Mouse (Mus musculus) B cell, adult (primary cell): ENCODE results near the gene Obox3. TPM values are rescaled to one million over a fixed set of nuclear protein-coding genes. Genes with fewer than 3 reads are reported as not detected.

Experiments used
- total RNA-seq: library from RNA; stranded (reverse); gene quantifications from 4 replicates; pipeline ENCODE4 v1.2.4, GENCODE M21; 2023; ENCODE audit not compliant: inconsistent age

Obox3 gene
- total RNA-seq, result not detected in 4 replicates

DNA sequence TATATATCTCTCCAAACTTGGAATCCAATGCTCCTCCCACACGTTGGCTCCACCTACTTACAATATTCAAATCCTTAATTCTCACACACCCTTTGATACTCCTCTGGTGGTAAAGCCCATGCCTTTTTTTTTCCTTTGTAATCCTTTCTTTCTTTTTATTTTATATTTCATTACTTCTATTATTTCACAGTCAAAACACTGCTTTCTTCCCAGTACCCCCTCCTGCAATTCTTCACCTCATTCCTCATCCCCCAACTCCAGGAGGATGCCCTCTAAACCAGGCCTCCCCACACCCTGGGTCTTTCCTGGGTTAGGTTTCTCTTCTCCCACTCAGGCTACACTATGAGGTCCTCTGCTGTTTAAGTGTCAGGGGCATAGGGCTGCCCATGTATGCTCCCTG lies at the start of gene Obox3:
TSS of gene Obox3 (minus strand) at position 101 of the 400 bp plus-strand sequence.

Other genes with a start within 250 kb of the Obox3 start
- not detected in 4 replicates for gene Obox5, start 110.2 kb upstream of the Obox3 start, total RNA-seq
- gene Obox6, start 199.8 kb upstream of the Obox3 start, total RNA-seq, result not detected in 4 replicates
- 0.18 TPM in 1 of 4 replicates, not detected in the others for gene Crx, start 240.1 kb upstream of the Obox3 start, total RNA-seq
- gene Crxos, start 242.7 kb upstream of the Obox3 start, total RNA-seq, result not detected in 4 replicates